Mouse (Mus musculus): ENCODE measurements at regions not wholly inside any gene's neighbourhood (a gene's known extent, or its start where the extent isn't known, plus 50 kb on each side); places are given as distances from the start of the nearest gene placed in this dataset.

- TF ChIP-seq CTCF (IDR thresholded peaks at IDR 0.05; ENCODE audit: insufficient read depth, low read length) (no peak), POLR2A (IDR thresholded peaks at IDR 0.05; ENCODE audit: borderline replicate concordance, extremely low read depth, low read depth, low read length) (no peak)
These were observed 65.3 kb upstream of the Fam49a start for GRCm38 (mm10) chr12:12196627-12197026.

Data from lung, adult 2 months (tissue).